Mouse (Mus musculus) C2C12 (cell line): ENCODE results near the gene Ate1.

ENCODE experiments used
- CTCF ChIP-seq: IDR thresholded peaks from one replicate; pipeline ENCODE4 v1.5.1; 2011; ENCODE audit not compliant: control insufficient read depth, insufficient read depth, insufficient read length
- MYOD1 ChIP-seq: IDR thresholded peaks from one replicate; pipeline ENCODE4 v1.6.1; 2011; ENCODE audit warnings: low read depth; ENCODE audit not compliant: control insufficient read depth, insufficient read length
- MYOG ChIP-seq: IDR thresholded peaks from one replicate; pipeline ENCODE4 v1.6.1; 2011; ENCODE audit not compliant: control insufficient read depth, insufficient read length; ENCODE audit errors: extremely low read depth
- USF1 ChIP-seq: IDR thresholded peaks from one replicate; pipeline ENCODE4 v1.6.1; 2011; ENCODE audit warnings: low read depth, mild to moderate bottlenecking, control low read depth, moderate library complexity

DNA sequence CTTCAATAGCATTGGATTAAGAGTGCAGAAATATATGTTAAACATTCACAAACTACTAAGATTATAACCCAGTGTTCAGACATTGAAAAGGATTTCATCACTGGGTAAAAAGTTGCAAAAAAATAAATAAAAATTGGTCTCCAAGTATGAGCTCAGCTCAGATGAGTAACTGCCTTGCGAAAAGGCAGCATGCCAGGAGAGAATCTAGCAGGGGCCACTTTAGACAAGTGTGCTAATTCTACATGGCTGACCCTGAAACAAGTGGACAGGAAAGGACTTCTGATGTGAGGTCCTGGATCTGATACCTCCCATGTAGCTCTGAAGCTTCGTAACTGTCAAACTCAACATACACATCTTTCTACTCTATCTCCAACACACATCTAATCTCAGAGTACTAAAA is 88.0 kb downstream of the Ate1 start:
- TF ChIP-seq CTCF (no peak), MYOG (no peak), USF1 (no peak), MYOD1 (no peak)
